Mouse (Mus musculus): Measurements from ENCODE around the gene Akirin2.
"Not testable (repeated sequence)": the region's sequence is repeated elsewhere in the genome, so short reads cannot be mapped to it uniquely, and the experiment has no call there.

Akirin2 gene

GRCm38 (mm10) chr4:34550748-34551097 lies at the start of gene Akirin2:
Gene Akirin2 (plus strand): TSS chr4:34550937.
- no peak for DNase-seq (ENCODE audit: inconsistent age in 2 of 2, low spot score in 1 of 2)

- no peak for DNase-seq (ENCODE audit: inconsistent age in 2 of 2, low spot score in 1 of 2)
These were observed 40.4 kb upstream of the Akirin2 start for GRCm38 (mm10) chr4:34510305-34510704.

GRCm38 (mm10) chr4:34522846-34523245 lies 27.9 kb upstream of the Akirin2 start:
- DNase-seq (ENCODE audit: inconsistent age in 2 of 2, low spot score in 1 of 2): peak; percentile 80 to 88

GRCm38 (mm10) chr4:34523586-34523985 lies 27.2 kb upstream of the Akirin2 start:
- DNase-seq (ENCODE audit: inconsistent age in 2 of 2, low spot score in 1 of 2): peak in 1 of 2 experiments; percentile 27

- DNase-seq (ENCODE audit: inconsistent age in 2 of 2, low spot score in 1 of 2): peak in 1 of 2 experiments; percentile 12
These were observed 24.0 kb upstream of the Akirin2 start for GRCm38 (mm10) chr4:34526771-34527170.

GRCm38 (mm10) chr4:34528430-34529100 lies 22.2 kb upstream of the Akirin2 start:
- DNase-seq (ENCODE audit: inconsistent age in 2 of 2, low spot score in 1 of 2): no peak

- DNase-seq (ENCODE audit: inconsistent age in 2 of 2, low spot score in 1 of 2): no peak
These were observed 21.4 kb upstream of the Akirin2 start for GRCm38 (mm10) chr4:34529379-34529778.

- no peak for DNase-seq (ENCODE audit: inconsistent age in 2 of 2, low spot score in 1 of 2)
These were observed 20.8 kb upstream of the Akirin2 start for GRCm38 (mm10) chr4:34529941-34530340.

GRCm38 (mm10) chr4:34549981-34550747 lies 573 bp upstream of the Akirin2 start:
- DNase-seq (ENCODE audit: inconsistent age in 2 of 2, low spot score in 1 of 2): peak; percentile 98 to 99

- peak; percentile 78 to 94 for DNase-seq (ENCODE audit: inconsistent age in 2 of 2, low spot score in 1 of 2)
These were observed 517 bp downstream of the Akirin2 start for GRCm38 (mm10) chr4:34551098-34551809.

- DNase-seq (ENCODE audit: inconsistent age in 2 of 2, low spot score in 1 of 2): peak in 1 of 2 experiments; percentile 51
These were observed 1.2 kb downstream of the Akirin2 start for GRCm38 (mm10) chr4:34551966-34552365.

- DNase-seq (ENCODE audit: inconsistent age in 2 of 2, low spot score in 1 of 2): no peak
These were observed 3.9 kb downstream of the Akirin2 start for GRCm38 (mm10) chr4:34554596-34554995.

- no peak for DNase-seq (ENCODE audit: inconsistent age in 2 of 2, low spot score in 1 of 2)
These were observed 4.9 kb downstream of the Akirin2 start for GRCm38 (mm10) chr4:34555604-34556003.

- no peak for DNase-seq (ENCODE audit: inconsistent age in 2 of 2, low spot score in 1 of 2)
These were observed 5.4 kb downstream of the Akirin2 start for GRCm38 (mm10) chr4:34556183-34556582.

GRCm38 (mm10) chr4:34560971-34561370 lies 10.2 kb downstream of the Akirin2 start:
- peak in 1 of 2 experiments; percentile 66 for DNase-seq (ENCODE audit: inconsistent age in 2 of 2, low spot score in 1 of 2)

GRCm38 (mm10) chr4:34566226-34566625 lies 15.5 kb downstream of the Akirin2 start:
- DNase-seq (ENCODE audit: inconsistent age in 2 of 2, low spot score in 1 of 2): no peak

GRCm38 (mm10) chr4:34572876-34573275 lies 22.1 kb downstream of the Akirin2 start:
- DNase-seq (ENCODE audit: inconsistent age in 2 of 2, low spot score in 1 of 2): no peak

GRCm38 (mm10) chr4:34577028-34577427 lies 26.3 kb downstream of the Akirin2 start:
- peak in 1 of 2 experiments; percentile 26 for DNase-seq (ENCODE audit: inconsistent age in 2 of 2, low spot score in 1 of 2)

- DNase-seq (ENCODE audit: inconsistent age in 2 of 2, low spot score in 1 of 2): no peak
These were observed 28.5 kb downstream of the Akirin2 start for GRCm38 (mm10) chr4:34579215-34579614.

GRCm38 (mm10) chr4:34581489-34581888 lies 30.8 kb downstream of the Akirin2 start:
- not testable (repeated sequence) for DNase-seq (ENCODE audit: inconsistent age in 2 of 2, low spot score in 1 of 2)

- DNase-seq (ENCODE audit: inconsistent age in 2 of 2, low spot score in 1 of 2): peak in 1 of 2 experiments; percentile 55
These were observed 31.3 kb downstream of the Akirin2 start for GRCm38 (mm10) chr4:34581990-34582389.

GRCm38 (mm10) chr4:34582476-34582875 lies 31.7 kb downstream of the Akirin2 start:
- DNase-seq (ENCODE audit: inconsistent age in 2 of 2, low spot score in 1 of 2): peak in 1 of 2 experiments; percentile 64
